Mouse (Mus musculus): ENCODE data around the gene Pitpna. TPM values are rescaled to one million over a fixed set of nuclear protein-coding genes. Genes with fewer than 3 reads are reported as not detected.

The Pitpna gene
- total RNA-seq, 1 experiment = 40.3 TPM

DNA sequence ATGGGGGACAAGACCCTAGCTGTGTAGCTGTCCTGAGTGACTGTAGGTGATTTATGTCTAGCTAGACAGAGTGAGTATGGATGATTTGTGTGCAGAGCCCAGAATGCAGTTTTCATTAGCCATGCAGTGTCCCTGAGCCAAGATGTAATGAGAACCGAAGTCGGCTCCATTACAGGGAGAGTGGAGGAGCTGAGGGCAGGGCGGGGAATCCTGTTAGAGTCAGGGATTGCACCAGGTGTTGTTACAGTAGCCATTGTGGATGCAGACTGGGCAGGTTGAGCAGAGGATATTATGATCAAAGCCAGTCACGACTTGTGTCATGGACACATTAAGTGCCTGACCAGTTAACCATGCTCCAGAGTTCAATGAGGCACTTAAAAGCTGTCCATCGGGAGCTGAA, 55.4 kb downstream of the Pitpna start:
- TF ChIP-seq CHD2 (IDR thresholded peaks at IDR 0.05; ENCODE audit: low read depth, low read length) (no peak), MAFK (IDR thresholded peaks at IDR 0.05; ENCODE audit: insufficient read depth, low read depth, low read length) (no peak), ZC3H11A (IDR thresholded peaks at IDR 0.05; ENCODE audit: borderline replicate concordance, low read depth, low read length) (no peak), ZNF384 (IDR thresholded peaks at IDR 0.05; ENCODE audit: low read depth, low read length) (no peak), HCFC1 (IDR thresholded peaks at IDR 0.05; ENCODE audit: borderline replicate concordance, insufficient read depth, low read length) (no peak)
- no peak for DNase-seq (ENCODE audit: low read depth, low spot score)
- Histone ChIP-seq H3K9me3 (ENCODE audit: control insufficient read depth, insufficient read depth, low read depth, low read length) (no peaks in the 10 kb centered on the region), H3K9ac (ENCODE audit: insufficient read depth, low read depth, low read length, poor library complexity, severe bottlenecking) (no peak overlapping the region), H3K36me3 (ENCODE audit: control insufficient read depth, insufficient read depth, low read length, poor library complexity, severe bottlenecking) (peaks cover 12% of the 10 kb centered on the region; the same call in 1 of the 2 replicates), H3K4me3 (ENCODE audit: insufficient read depth in 1 of 2, low read depth in 1 of 2, low read length in 2 of 2, poor library complexity in 1 of 2, severe bottlenecking in 1 of 2) (no peak overlapping the region), H3K27ac (ENCODE audit: insufficient read depth, low read depth, low read length, poor library complexity, severe bottlenecking) (no peak overlapping the region), H3K4me1 (ENCODE audit: control insufficient read depth in 2 of 2, insufficient read depth in 2 of 2, low read length in 2 of 2, poor library complexity in 1 of 2) (0 out of 4 replicates have a peak, but pooled peaks cover 0 to 2% of the 10 kb centered on the region in 2 experiments)
- in situ Hi-C loops (cut with MboI; ENCODE audit: low sequenced_read_pairs in 2 of 2, unreplicated experiment in 2 of 2) = no loop called here

- DNase-seq (ENCODE audit: low read depth, low spot score) = no peak
- Histone ChIP-seq H3K4me3 (ENCODE audit: insufficient read depth in 1 of 2, low read depth in 1 of 2, low read length in 2 of 2, poor library complexity in 1 of 2, severe bottlenecking in 1 of 2) (no peak overlapping the region), H3K4me1 (ENCODE audit: control insufficient read depth in 2 of 2, insufficient read depth in 2 of 2, low read length in 2 of 2, poor library complexity in 1 of 2) (peaks cover 0 to 2% of the 10 kb centered on the region in 2 experiments; a peak in 1 of 4 replicates), H3K27ac (ENCODE audit: insufficient read depth, low read depth, low read length, poor library complexity, severe bottlenecking) (no peak overlapping the region), H3K36me3 (ENCODE audit: control insufficient read depth, insufficient read depth, low read length, poor library complexity, severe bottlenecking) (peaks cover 10% of the 10 kb centered on the region; the same call in 1 of the 2 replicates), H3K9ac (ENCODE audit: insufficient read depth, low read depth, low read length, poor library complexity, severe bottlenecking) (no peak overlapping the region), H3K9me3 (ENCODE audit: control insufficient read depth, insufficient read depth, low read depth, low read length) (no peaks in the 10 kb centered on the region)
- in situ Hi-C loops (cut with MboI; ENCODE audit: low sequenced_read_pairs in 2 of 2, unreplicated experiment in 2 of 2) = no loop called here
- TF ChIP-seq ZC3H11A (IDR thresholded peaks at IDR 0.05; ENCODE audit: borderline replicate concordance, low read depth, low read length) (no peak), HCFC1 (IDR thresholded peaks at IDR 0.05; ENCODE audit: borderline replicate concordance, insufficient read depth, low read length) (no peak)
Measured at GRCm38 (mm10) chr11:75644684-75645083, 56.8 kb downstream of the Pitpna start.

- Histone ChIP-seq H3K4me3 (ENCODE audit: insufficient read depth in 1 of 2, low read depth in 1 of 2, low read length in 2 of 2, poor library complexity in 1 of 2, severe bottlenecking in 1 of 2) (no peak overlapping the region), H3K9me3 (ENCODE audit: control insufficient read depth, insufficient read depth, low read depth, low read length) (no peaks in the 10 kb centered on the region), H3K27ac (ENCODE audit: insufficient read depth, low read depth, low read length, poor library complexity, severe bottlenecking) (no peak overlapping the region), H3K4me1 (ENCODE audit: control insufficient read depth in 2 of 2, insufficient read depth in 2 of 2, low read length in 2 of 2, poor library complexity in 1 of 2) (peaks cover 0 to 7% of the 10 kb centered on the region in 2 experiments; a peak in 2 of 4 replicates), H3K9ac (ENCODE audit: insufficient read depth, low read depth, low read length, poor library complexity, severe bottlenecking) (no peak overlapping the region), H3K36me3 (ENCODE audit: control insufficient read depth, insufficient read depth, low read length, poor library complexity, severe bottlenecking) (peaks cover 6% of the 10 kb centered on the region; the same call in 1 of the 2 replicates)
- no peak for DNase-seq (ENCODE audit: low read depth, low spot score)
- in situ Hi-C loops (cut with MboI; ENCODE audit: low sequenced_read_pairs in 2 of 2, unreplicated experiment in 2 of 2) = no loop called here
- TF ChIP-seq ZC3H11A (IDR thresholded peaks at IDR 0.05; ENCODE audit: borderline replicate concordance, low read depth, low read length) (no peak), HCFC1 (IDR thresholded peaks at IDR 0.05; ENCODE audit: borderline replicate concordance, insufficient read depth, low read length) (no peak), MAFK (IDR thresholded peaks at IDR 0.05; ENCODE audit: insufficient read depth, low read depth, low read length) (no peak), CHD2 (IDR thresholded peaks at IDR 0.05; ENCODE audit: low read depth, low read length) (no peak), ZNF384 (IDR thresholded peaks at IDR 0.05; ENCODE audit: low read depth, low read length) (no peak)
Measured at GRCm38 (mm10) chr11:75647681-75648211, 59.8 kb downstream of the Pitpna start.

- Histone ChIP-seq H3K27ac (ENCODE audit: insufficient read depth, low read depth, low read length, poor library complexity, severe bottlenecking) (no peak overlapping the region), H3K4me1 (ENCODE audit: control insufficient read depth in 2 of 2, insufficient read depth in 2 of 2, low read length in 2 of 2, poor library complexity in 1 of 2) (peaks cover 0 to 11% of the 10 kb centered on the region in 2 experiments; a peak in 2 of 4 replicates)
- in situ Hi-C loops (cut with MboI; ENCODE audit: low sequenced_read_pairs in 2 of 2, unreplicated experiment in 2 of 2) = no loop called here
Measured at GRCm38 (mm10) chr11:75649155-75649561, 61.3 kb downstream of the Pitpna start.

More at GRCm38 (mm10) chr11:75649155-75649561, 61.3 kb downstream of the Pitpna start:
- no peak overlapping the region for H3K9ac ChIP-seq (ENCODE audit: insufficient read depth, low read depth, low read length, poor library complexity, severe bottlenecking)
- peaks cover 6% of the 10 kb centered on the region; the same call in 1 of the 2 replicates for H3K36me3 ChIP-seq (ENCODE audit: control insufficient read depth, insufficient read depth, low read length, poor library complexity, severe bottlenecking)
- no peaks in the 10 kb centered on the region for H3K9me3 ChIP-seq (ENCODE audit: control insufficient read depth, insufficient read depth, low read depth, low read length)
- DNase-seq (ENCODE audit: low read depth, low spot score) = no peak
- no peak for TF ChIP-seq CHD2 (IDR thresholded peaks at IDR 0.05; ENCODE audit: low read depth, low read length)
- no peak for TF ChIP-seq ZC3H11A (IDR thresholded peaks at IDR 0.05; ENCODE audit: borderline replicate concordance, low read depth, low read length)
- TF ChIP-seq MAFK (IDR thresholded peaks at IDR 0.05; ENCODE audit: insufficient read depth, low read depth, low read length) = no peak
- TF ChIP-seq ZNF384 (IDR thresholded peaks at IDR 0.05; ENCODE audit: low read depth, low read length) = no peak
- no peak for TF ChIP-seq HCFC1 (IDR thresholded peaks at IDR 0.05; ENCODE audit: borderline replicate concordance, insufficient read depth, low read length)
- H3K4me3 ChIP-seq (ENCODE audit: insufficient read depth in 1 of 2, low read depth in 1 of 2, low read length in 2 of 2, poor library complexity in 1 of 2, severe bottlenecking in 1 of 2) = no peak overlapping the region
